Mouse (Mus musculus) adrenal gland, adult 8-10 months (tissue): ENCODE data around the gene 2310057M21Rik. TPM values are rescaled to one million over a fixed set of nuclear protein-coding genes. Genes with fewer than 3 reads are reported as not detected.

Experiments used
- DNase-seq: peaks from one replicate; pipeline ENCODE4 v3.0.0; 2022
- total RNA-seq, 4 experiments: library from RNA; stranded (reverse); gene quantifications; 2 replicates each; pipeline ENCODE4 v1.2.4; 2022

Gene 2310057M21Rik
- total RNA-seq, 4 experiments from 2014 or later, result 11.0 to 14.8 (median 12.0) TPM

- no peak for DNase-seq
These were observed 44.2 kb downstream of the 2310057M21Rik start for GRCm38 (mm10) chr7:131318340-131318739.

- DNase-seq, result no peak
These were observed 45.0 kb downstream of the 2310057M21Rik start for GRCm38 (mm10) chr7:131317587-131317986.

GRCm38 (mm10) chr7:131314493-131314892 is 48.1 kb downstream of the 2310057M21Rik start:
- no peak for DNase-seq

GRCm38 (mm10) chr7:131306733-131307132 is 55.8 kb downstream of the 2310057M21Rik start:
- DNase-seq, result no peak

GRCm38 (mm10) chr7:131303340-131303739 is 59.2 kb downstream of the 2310057M21Rik start:
- no peak for DNase-seq

GRCm38 (mm10) chr7:131297151-131297550 is 65.4 kb downstream of the 2310057M21Rik start:
- no peak for DNase-seq

Other genes starting within 250 kb of the 2310057M21Rik start
- not detected for gene 4933402N03Rik, start 216.4 kb downstream of the 2310057M21Rik start, total RNA-seq
- not detected for gene 5430419D17Rik, start 188.4 kb downstream of the 2310057M21Rik start, total RNA-seq
- not detected for gene Cuzd1, start 40.5 kb downstream of the 2310057M21Rik start, total RNA-seq
- gene Fam24b, start 33.2 kb downstream of the 2310057M21Rik start, total RNA-seq, result not detected
- gene Fam24a, start 28.9 kb downstream of the 2310057M21Rik start, total RNA-seq, result not detected
- gene Pstk, start 8.4 kb upstream of the 2310057M21Rik start, total RNA-seq, result 10 to 100 TPM; 19.4 to 21.4 (median 20.1) TPM
- 10 to 100 TPM; 33.5 to 39.7 (median 35.7) TPM for gene Ikzf5, start 47.8 kb upstream of the 2310057M21Rik start, total RNA-seq
- gene Acadsb, start 47.8 kb upstream of the 2310057M21Rik start, total RNA-seq, result 100 to 1,000 TPM; 157 to 791 (median 490) TPM
- not detected for gene Hmx3, start 180.1 kb upstream of the 2310057M21Rik start, total RNA-seq
- gene Hmx2, start 186.0 kb upstream of the 2310057M21Rik start, total RNA-seq, result not detected
- 10 to 100 TPM; 68.7 to 79.5 (median 71.3) TPM for gene Bub3, start 197.5 kb upstream of the 2310057M21Rik start, total RNA-seq